Mouse (Mus musculus) embryonic stem cell, embryonic (primary cell): Measurements from ENCODE around the gene Kif18b.

Experiments used
- CTCF ChIA-PET, 4 experiments: fragments of 300-600 bp in 2 of 4; fragments of 350-600 bp in 2 of 4; sonication (Branson Sonifier 250); formaldehyde crosslinking; loops; one replicate each; lab custom pipeline; 2022; ENCODE audit warnings: inconsistent platforms in 2 of 4; lab: Charles Lee
- POLR2A ChIA-PET, 4 experiments: fragments of 300-600 bp in 2 of 4; fragments of 350-600 bp in 2 of 4; sonication (Branson Sonifier 250); formaldehyde crosslinking; loops; one replicate each; lab custom pipeline; 2022; ENCODE audit warnings: antibody characterized with exemption in 4 of 4, inconsistent platforms in 1 of 4; lab: Charles Lee

Gene Kif18b

DNA sequence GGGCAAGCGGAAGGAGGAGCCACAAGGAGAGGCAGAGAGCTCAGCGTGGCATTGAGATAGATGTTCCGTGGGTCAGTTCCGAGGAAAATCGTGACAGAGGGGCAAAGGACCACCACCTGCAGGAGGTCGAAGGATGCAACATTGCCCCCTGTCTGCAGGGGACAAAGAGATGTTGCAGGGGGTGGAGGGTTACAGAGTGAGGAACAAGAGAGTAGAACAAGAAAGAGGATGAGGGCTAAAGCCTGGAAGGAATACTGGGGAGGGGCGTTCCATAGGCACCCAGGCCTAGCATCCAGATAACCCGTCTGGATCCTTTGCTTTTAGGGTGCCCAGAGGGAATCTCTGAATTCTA is 22.0 kb upstream of the Kif18b start:
- POLR2A ChIA-PET: interaction anchor here in 3 of 4 experiments (0.6 to 4.9 kb wide), 32 partner anchors 8 to 1394 kb away, joined by 3 to 53 read pairs (median 4); partner anchors contain the start of genes Kif18b (in 3 of the 3), Hexim1 (in 2 of the 3), Acbd4 (in 1 of the 3) and Ccdc103 (in 1 of the 3)
- CTCF ChIA-PET: interaction anchor here in 2 of 4 experiments (0.6 to 2.9 kb wide), 15 partner anchors 10 to 286 kb away, joined by 3 to 11 read pairs (median 3); partner anchors contain the start of genes Acbd4 (in 1 of the 2), Kif18b (in 1 of the 2) and Plcd3 (in 1 of the 2)

GRCm38 (mm10) chr11:102946265-102946991 is 21.5 kb upstream of the Kif18b start, which contains the start of gene C1ql1:
C1ql1 (minus strand) TSS chr11:102946688.
- CTCF ChIA-PET: interaction anchor here in 2 of 4 experiments (0.5 to 2.9 kb wide), 18 partner anchors 10 to 287 kb away, joined by 3 to 11 read pairs (median 3); partner anchors contain the start of genes Acbd4 (in 2 of the 2), Plcd3 (in 2 of the 2) and Kif18b (in 1 of the 2)
- POLR2A ChIA-PET: interaction anchor here in 3 of 4 experiments (0.5 to 4.9 kb wide), 38 partner anchors 8 to 1394 kb away, joined by 3 to 53 read pairs (median 4); partner anchors contain the start of genes Kif18b (in 3 of the 3), Hexim1 (in 2 of the 3), Acbd4 (in 1 of the 3) and Ccdc103 (in 1 of the 3)

GRCm38 (mm10) chr11:102945306-102946264 is 20.7 kb upstream of the Kif18b start:
- ChIA-PET CTCF (interaction anchor here (0.5 to 1.7 kb wide), 23 partner anchors 9 to 288 kb away, joined by 3 to 10 read pairs (median 3); partner anchors contain the start of gene Kif18b (in 2 of the 4)), POLR2A (interaction anchor here (0.5 to 4.9 kb wide), 45 partner anchors 8 to 1393 kb away, joined by 3 to 53 read pairs (median 4); partner anchors contain the start of genes Hexim1 (in 3 of the 4), Kif18b (in 3 of the 4), Acbd4 (in 1 of the 4) and Ccdc103 (in 1 of the 4))

GRCm38 (mm10) chr11:102941236-102941635 is 16.3 kb upstream of the Kif18b start:
- CTCF ChIA-PET: no interaction called here

DNA sequence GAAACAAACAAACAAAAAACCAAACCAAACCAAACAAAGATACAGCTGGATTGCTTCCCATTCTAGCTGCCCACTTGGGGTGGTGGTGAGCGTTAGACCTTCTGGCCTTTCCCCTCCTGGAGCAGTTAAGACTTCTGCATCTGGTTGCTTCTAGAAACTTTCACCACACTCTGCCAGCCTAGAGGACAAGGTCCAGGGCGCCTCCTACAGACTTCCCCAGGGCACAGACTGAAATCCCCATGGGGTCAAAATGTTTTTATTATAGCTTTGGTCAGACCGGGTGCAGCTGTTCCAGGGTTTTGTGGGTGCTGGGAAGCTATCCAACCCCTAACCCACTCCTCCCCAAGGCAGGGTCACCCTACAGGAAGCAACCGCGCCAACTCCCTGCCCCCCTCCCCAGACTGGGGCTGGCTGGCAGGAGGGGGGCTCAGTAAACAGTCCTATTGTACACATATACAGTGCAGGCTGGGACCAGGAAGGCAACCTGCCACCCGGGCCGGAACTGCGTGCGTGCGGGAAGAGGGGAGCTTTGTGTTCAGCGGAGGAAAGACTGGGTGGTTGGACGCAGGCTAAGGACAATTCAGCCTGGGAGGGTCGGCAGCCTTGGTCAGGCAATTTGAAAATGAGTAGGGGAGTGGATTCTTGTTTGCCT is 14.2 kb upstream of the Kif18b start:
- ChIA-PET POLR2A (interaction anchor here in 3 of 4 experiments (0.5 to 10.7 kb wide), 16 partner anchors 11 to 467 kb away, joined by 3 to 93 read pairs (median 3); partner anchors contain the start of genes Kif18b (in 3 of the 3) and Hexim1 (in 1 of the 3)), CTCF (interaction anchor here in 3 of 4 experiments (0.6 to 1.1 kb wide), 10 partner anchors 10 to 607 kb away, joined by 3 to 11 read pairs (median 4); no protein-coding TSS in a partner anchor)

More at GRCm38 (mm10) chr11:102941236-102941635, 16.3 kb upstream of the Kif18b start:
- POLR2A ChIA-PET: interaction anchor here in 1 of 4 experiments (1.0 to 10.7 kb wide), 2 partner anchors 15 to 175 kb away, joined by 3 to 93 read pairs; partner anchors contain the start of genes Hexim1 and Kif18b

GRCm38 (mm10) chr11:102937529-102938182 is 12.7 kb upstream of the Kif18b start:
- ChIA-PET CTCF (interaction anchor here in 3 of 4 experiments (0.8 to 2.1 kb wide), 4 partner anchors 9 to 12 kb away, joined by 3 to 8 read pairs (median 6); partner anchors contain the start of genes Kif18b (in 2 of the 3) and C1ql1 (in 1 of the 3)), POLR2A (interaction anchor here (0.7 to 10.7 kb wide), 11 partner anchors 7 to 331 kb away, joined by 3 to 93 read pairs (median 5); partner anchors contain the start of genes Kif18b (in 3 of the 4), C1ql1 (in 1 of the 4) and Hexim1 (in 1 of the 4))

DNA sequence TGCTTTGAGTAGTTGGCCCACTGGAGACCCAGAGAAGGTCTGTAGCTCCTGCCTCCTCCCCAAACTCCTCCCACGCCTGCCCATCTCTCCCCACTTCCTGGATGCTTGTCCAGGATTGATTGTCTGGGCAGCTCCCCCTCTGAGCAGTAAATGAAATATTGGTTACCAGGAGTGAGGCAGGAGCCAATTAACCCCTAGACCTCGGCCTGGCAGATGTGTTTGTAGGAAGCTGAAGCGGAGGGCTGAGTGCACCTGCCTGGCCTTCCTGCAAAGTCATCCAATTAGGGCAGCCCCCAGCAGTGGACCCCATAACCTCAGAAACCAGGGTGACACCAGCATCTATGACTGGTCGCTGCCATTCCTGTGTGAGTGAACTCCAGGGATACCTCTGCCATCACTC is 11.3 kb upstream of the Kif18b start:
- POLR2A ChIA-PET: interaction anchor here (0.6 to 10.7 kb wide), 14 partner anchors 8 to 688 kb away, joined by 3 to 93 read pairs (median 6); partner anchors contain the start of genes Kif18b (in 4 of the 4), Hexim1 (in 2 of the 4), BC030867 (in 1 of the 4) and C1ql1 (in 1 of the 4)
- CTCF ChIA-PET: interaction anchor here (0.8 to 2.1 kb wide), 7 partner anchors 9 to 197 kb away, joined by 3 to 8 read pairs (median 4); partner anchors contain the start of genes Kif18b (in 3 of the 4) and C1ql1 (in 1 of the 4)

DNA sequence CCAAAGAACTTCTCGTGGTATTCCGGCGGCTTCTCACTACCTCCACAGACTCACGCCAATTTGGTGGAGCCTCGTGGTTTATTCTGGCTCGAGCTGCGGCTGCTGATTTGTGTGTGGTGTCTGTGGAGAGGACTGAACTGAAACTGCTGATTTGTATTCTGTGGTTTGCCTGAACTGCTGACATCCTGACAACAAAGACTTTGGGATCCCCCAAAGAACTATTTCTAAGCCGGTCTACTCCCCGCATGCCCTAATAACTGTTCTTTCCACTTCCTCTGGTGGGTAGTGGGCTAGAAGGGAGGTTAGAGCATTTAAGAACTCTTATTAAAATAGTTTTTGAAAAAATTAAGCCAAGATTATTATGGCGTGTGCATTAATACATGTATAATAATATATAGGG is 5.7 kb upstream of the Kif18b start:
- ChIA-PET CTCF (interaction anchor here in 2 of 4 experiments (0.6 to 1.0 kb wide), 2 partner anchors 38 to 597 kb away, joined by 3 to 4 read pairs; no protein-coding TSS in a partner anchor), POLR2A (interaction anchor here in 1 of 4 experiments (9.5 kb wide), 1 partner anchor 6 kb away, joined by 93 read pairs; no protein-coding TSS in a partner anchor)

DNA sequence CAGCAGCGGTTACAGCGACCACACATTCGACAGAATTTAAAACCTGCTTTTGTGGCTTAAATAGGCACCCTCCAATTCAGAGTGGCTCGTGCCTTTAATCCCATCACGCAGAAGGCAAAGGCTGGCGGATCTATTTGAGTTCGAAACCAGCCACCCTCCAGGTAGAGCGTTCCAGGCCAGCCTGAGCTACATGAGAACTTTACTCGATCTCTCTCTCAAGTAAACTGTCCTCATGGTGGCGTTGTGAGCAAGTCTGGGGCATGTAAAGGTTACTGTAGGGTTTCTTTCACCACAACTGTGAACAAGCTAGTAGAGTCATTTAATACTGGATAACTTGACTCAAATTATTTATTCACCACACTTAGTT is 410 bp upstream of the Kif18b start:
- ChIA-PET POLR2A (interaction anchor here (0.5 to 9.5 kb wide), 104 partner anchors 9 to 1471 kb away, joined by 3 to 93 read pairs (median 5); partner anchors contain the start of genes Hexim1 (in 4 of the 4), C1ql1 (in 3 of the 4), Ccdc103 (in 3 of the 4) and Dcakd (in 3 of the 4)), CTCF (interaction anchor here (0.5 to 3.9 kb wide), 52 partner anchors 9 to 722 kb away, joined by 3 to 31 read pairs (median 4); partner anchors contain the start of genes Gfap (in 2 of the 4), C1ql1 (in 1 of the 4) and Hexim2 (in 1 of the 4))

GRCm38 (mm10) chr11:102921491-102921890 is 3.4 kb downstream of the Kif18b start:
- ChIA-PET POLR2A (interaction anchor here (0.5 to 9.5 kb wide), 10 partner anchors 13 to 137 kb away, joined by 3 to 93 read pairs (median 3); partner anchors contain the start of gene C1ql1 (in 1 of the 4)), CTCF (interaction anchor here in 2 of 4 experiments (1.3 to 1.5 kb wide), 3 partner anchors 21 to 181 kb away, joined by 3 to 4 read pairs (median 3); partner anchors contain the start of gene Gfap (in 1 of the 2))

DNA sequence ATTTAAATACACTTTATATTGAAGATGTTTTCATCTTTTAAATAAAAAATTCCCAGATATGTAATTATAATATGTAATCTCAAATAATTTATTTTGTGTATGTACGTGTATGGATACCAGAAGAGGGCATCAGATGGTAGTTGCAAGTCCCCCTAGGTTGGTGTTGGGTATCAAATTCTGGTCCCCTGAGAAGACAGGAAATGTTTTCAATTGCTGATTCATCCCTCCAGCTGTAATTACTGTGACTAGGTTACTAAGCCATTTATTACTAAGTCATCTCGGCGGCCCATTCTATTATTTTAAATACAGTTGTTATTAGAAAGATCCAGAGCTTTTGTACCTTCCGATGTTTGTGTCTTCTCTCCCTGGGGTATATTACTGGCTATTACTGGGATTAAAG is 6.8 kb downstream of the Kif18b start:
- POLR2A ChIA-PET: interaction anchor here in 3 of 4 experiments (0.6 to 1.6 kb wide), 8 partner anchors 9 to 198 kb away, joined by 3 to 5 read pairs (median 4); partner anchors contain the start of gene Hexim1 (in 1 of the 3)
- CTCF ChIA-PET: interaction anchor here in 1 of 4 experiments (0.6 kb wide), 1 partner anchor 235 kb away, joined by 3 read pairs; no protein-coding TSS in a partner anchor

DNA sequence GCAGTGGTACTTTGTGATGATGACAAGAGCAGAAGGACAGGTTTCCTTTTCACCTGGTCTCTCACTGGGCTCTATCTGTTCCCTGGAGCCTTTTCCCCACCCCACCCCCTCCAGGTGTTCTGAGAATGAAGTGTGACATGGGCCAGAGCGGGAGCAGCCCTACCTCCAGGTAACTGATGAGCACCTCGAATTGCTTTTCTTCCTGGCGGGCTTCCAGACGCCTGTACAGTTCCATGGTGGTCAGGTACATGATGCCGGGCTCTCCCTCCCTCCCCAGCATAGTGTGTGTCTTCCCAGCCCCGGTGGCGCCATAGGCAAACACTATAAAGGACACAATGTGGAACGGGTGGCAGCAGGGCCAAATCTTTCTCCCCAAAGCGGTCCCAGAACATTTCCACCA is 9.5 kb downstream of the Kif18b start:
- POLR2A ChIA-PET: interaction anchor here in 2 of 4 experiments (1.4 to 3.9 kb wide), 2 partner anchors 10 kb away, joined by 7 to 16 read pairs; partner anchors contain the start of gene Kif18b (in 2 of the 2)
- CTCF ChIA-PET: no interaction called here

DNA sequence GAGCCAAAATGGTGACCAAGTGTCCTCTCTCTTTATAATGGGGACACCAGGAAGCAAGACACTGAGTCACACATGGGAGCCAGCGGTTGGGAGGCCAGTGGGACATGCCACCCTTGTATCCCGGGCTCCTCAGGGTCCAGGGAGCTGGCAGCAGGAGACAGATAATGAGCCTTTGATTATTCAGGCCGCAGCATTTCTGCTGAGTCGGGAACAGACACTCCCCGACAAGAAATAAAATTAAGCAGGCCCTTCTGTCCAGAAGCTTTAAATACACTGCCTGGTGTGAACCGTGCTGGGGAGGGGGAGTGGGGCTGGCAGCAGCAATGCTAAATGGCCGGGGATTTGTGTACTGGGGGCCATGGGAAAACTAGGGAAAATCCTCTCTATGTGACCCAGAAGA is 13.5 kb downstream of the Kif18b start:
- POLR2A ChIA-PET: interaction anchor here in 2 of 4 experiments (1.1 to 7.5 kb wide), 2 partner anchors 12 to 49 kb away, joined by 3 to 45 read pairs; partner anchors contain the start of gene Kif18b (in 1 of the 2)
- CTCF ChIA-PET: interaction anchor here in 3 of 4 experiments (0.6 to 0.7 kb wide), 3 partner anchors 19 to 44 kb away, joined by 3 to 6 read pairs (median 4); no protein-coding TSS in a partner anchor

DNA sequence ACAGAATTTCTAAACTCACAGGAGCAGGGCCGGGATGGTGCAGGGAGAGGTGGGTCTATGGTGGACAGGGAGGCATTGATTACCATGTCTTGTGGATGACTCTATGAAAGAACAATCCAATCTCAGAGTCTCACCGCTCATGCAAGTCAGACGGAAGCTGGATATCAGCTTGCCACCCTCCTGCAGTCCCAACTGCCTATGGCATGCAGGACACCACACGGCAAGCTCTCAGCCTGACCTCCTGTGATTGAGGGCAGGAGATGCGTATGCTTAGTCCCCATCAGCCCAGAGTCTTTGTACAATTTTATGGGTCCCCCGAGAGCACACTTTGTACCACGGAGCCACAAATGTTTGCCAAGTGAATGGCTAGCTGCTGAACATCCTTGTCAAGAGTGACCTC is 21.3 kb downstream of the Kif18b start:
- ChIA-PET POLR2A (interaction anchor here (0.6 to 3.8 kb wide), 12 partner anchors 9 to 310 kb away, joined by 3 to 19 read pairs (median 4); partner anchors contain the start of genes Kif18b (in 3 of the 4), Ccdc103 (in 1 of the 4), Dcakd (in 1 of the 4) and Eftud2 (in 1 of the 4)), CTCF (no interaction called here)
